Mouse (Mus musculus) urinary bladder, adult 2 months (tissue): Measurements from ENCODE around the gene Wdr89. TPM values are rescaled to one million over a fixed set of nuclear protein-coding genes. Genes with fewer than 3 reads are reported as not detected.

ENCODE experiments used
- DNase-seq: peaks from one replicate; pipeline ENCODE4 v3.0.0; 2022; ENCODE audit warnings: low spot score
- polyA plus RNA-seq: library from polyadenylated mRNA; depleted of rRNA; stranded (reverse); fragments of >200 nt; gene quantifications from 2 replicates; pipeline ENCODE4 v1.2.3, GENCODE M21; 2012; rRNA removed

Gene Wdr89
- polyA plus RNA-seq, 1 experiment: 13.4 TPM

- DNase-seq: no peak
Observed at GRCm38 (mm10) chr12:75615556-75615955, 53.8 kb downstream of the Wdr89 start.

DNA sequence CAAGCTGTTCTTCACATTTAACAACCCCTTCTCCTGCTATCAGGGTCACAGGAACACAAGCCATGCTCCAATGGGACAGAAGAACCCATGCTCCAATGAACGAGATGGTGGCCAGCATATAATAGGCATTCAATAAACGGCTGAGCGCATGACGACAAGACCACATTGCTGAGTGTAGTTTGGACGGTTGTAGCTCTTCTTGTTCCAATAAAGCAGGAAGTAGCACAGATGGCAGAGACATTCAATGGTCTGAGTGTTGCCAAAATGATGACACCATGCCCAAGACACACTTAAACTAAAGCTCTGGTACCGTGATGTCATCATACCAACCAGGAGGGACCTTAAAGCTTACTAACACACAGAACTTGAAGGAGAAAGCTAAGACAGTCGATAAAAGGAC, 56.6 kb downstream of the Wdr89 start:
- DNase-seq: no peak

GRCm38 (mm10) chr12:75599490-75599889, 69.8 kb downstream of the Wdr89 start:
- no peak for DNase-seq

- DNase-seq: no peak
Observed at GRCm38 (mm10) chr12:75598988-75599387, 70.3 kb downstream of the Wdr89 start.

DNA sequence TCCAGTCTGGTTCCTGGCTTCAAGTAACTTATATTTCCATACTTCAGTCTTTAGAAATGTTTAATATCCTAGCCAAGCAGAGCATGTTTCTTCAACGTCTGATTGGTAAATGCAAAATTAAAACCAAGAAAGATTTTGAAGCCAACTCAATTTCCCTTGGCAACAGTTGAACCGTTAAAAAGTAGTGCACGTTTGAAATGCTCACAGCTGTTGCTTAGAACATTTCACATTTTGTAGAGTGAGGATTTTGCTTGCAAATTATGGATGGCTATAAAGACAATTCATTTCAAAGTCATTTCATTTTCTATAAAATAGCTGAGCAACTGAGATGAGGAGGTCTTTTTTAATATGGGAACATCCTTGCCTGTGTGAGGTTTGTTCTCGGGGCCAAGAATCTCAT, 71.6 kb downstream of the Wdr89 start:
- DNase-seq: no peak

DNA sequence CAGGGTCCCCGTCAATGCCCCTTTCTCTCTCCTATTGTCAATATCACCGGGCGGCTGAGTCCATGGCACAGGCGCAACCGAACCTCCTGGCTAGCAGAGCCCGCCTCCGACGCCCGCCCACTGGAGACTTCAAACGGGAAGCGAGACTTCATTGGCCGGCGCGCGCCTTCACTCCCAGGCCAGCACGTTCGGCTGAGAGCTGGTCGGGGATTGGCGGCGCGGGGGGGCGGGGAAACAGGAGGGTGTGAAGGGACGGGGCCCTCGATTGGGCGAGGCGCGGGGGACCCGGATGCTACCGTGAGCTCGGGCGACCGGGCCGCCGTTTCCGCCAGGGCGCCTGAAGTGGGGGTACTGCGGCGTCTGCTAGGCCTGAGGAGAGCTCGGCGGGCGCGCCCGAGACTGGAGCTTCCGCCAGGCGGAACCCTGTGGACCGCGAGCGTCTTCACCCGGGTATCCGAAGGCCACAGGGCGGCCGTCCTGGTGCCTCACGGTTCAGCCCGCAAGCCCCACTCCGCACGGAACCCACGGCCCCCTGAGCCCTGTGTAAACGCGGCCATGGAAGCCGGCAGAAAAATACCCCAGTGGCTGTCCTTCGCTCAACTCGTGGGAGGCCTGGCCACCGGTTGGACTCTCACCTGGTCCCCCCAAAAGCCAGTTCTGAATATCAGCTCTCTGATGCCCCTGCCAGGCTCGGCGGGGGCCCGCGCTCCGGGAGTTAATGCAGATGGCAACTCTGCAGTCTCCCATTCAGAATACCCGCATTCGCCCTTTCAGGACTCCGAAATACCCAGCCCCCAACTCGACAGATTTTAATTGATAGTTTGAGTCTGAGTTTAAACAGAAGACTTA, 73.0 kb downstream of the Wdr89 start, which contains the start of gene Ppp2r5e:
Ppp2r5e (minus strand) TSS at position 92 of the 849 bp plus-strand sequence.
- peak; percentile 97 for DNase-seq

DNA sequence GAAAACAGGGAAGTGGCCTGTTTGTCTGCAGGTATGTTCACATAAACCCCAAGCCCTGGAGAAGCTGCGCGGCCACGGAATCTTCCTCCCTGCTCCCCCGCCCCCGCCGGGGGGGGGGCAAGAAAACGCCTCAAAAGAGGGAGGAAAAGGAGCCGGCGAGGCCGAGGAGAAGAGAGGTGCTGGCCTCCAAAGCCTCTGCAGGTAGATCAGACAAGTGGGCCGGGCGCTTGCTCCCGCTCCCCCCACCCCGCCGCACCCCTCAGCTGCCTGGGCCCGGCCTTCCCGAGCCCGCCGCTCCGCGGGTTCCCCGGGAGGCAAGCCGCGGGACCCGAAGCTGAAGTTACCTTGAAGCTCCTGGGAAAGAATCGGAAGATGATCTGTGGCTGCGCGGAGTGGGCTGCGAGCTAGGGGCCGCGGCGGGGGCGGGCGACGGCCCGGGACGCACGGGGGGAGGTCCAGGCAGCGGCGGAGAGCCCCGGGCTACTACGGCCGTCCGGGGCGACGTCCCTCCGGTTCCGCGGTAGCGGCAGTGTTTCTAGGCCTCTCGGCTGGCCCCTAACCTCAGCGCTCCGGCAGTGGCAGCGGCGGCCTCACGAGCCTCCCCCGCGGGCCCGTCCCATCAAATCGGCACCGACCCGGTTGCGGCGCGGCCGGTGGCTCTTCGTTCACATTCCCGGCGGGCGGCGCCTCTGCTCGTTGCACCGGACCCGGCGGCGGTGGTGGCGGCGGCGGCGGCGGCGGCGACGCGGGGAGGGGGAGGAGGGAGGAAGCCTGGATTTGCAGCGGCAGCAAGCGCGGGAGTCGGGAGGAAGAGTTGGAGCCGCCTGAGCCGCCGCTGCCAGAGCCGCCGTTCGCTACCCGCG, 73.8 kb downstream of the Wdr89 start:
- DNase-seq: peak; percentile 64

GRCm38 (mm10) chr12:75594404-75594803, 74.9 kb downstream of the Wdr89 start:
- DNase-seq: no peak

GRCm38 (mm10) chr12:75593817-75594216, 75.5 kb downstream of the Wdr89 start:
- DNase-seq: no peak

- no peak for DNase-seq
Observed at GRCm38 (mm10) chr12:75587501-75587900, 81.8 kb downstream of the Wdr89 start.

DNA sequence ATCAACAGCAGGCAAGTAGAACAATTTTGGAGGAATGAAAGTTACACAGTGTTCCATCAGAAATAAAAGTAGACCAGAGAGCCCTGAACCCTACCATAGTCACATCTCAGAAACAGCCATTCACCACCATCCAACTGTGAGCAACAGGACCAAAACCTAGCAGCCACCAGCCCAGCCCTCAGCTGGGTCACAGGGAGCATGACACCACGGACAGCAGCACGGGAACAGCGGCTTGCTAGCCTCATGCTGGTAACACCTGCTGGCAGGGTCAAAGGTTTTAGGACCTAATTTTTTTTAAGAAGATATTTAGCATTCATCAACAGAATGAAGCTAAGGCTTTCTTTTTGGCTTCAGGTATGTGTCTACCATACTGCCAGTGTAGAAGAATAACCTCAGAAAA, 85.6 kb downstream of the Wdr89 start:
- DNase-seq: no peak

Other genes with a start within 250 kb of the Wdr89 start
- 23.5 and 27.5 TPM in 2 replicates for gene Ppp2r5e, start 73.3 kb downstream of the Wdr89 start, polyA plus RNA-seq
- 25.1 and 27.8 TPM in 2 replicates for gene Sgpp1, start 66.2 kb upstream of the Wdr89 start, polyA plus RNA-seq
- 56.9 and 59.7 TPM in 2 replicates for gene Syne2, start 148.6 kb upstream of the Wdr89 start, polyA plus RNA-seq